Mouse (Mus musculus): ENCODE data around the gene 1700018F24Rik.
"Not testable (repeated sequence)": the region's sequence is repeated elsewhere in the genome, so short reads cannot be mapped to it uniquely, and the experiment has no call there.

1700018F24Rik gene

GRCm38 (mm10) chr5:145042690-145043089, at the start of gene 1700018F24Rik:
1700018F24Rik (plus strand) TSS chr5:145042990.
- DNase-seq = not testable (repeated sequence)

GRCm38 (mm10) chr5:144998491-144998890, 44.3 kb upstream of the 1700018F24Rik start:
- DNase-seq = no peak

GRCm38 (mm10) chr5:145003362-145003761, 39.4 kb upstream of the 1700018F24Rik start:
- DNase-seq = no peak

GRCm38 (mm10) chr5:145004495-145004894, 38.3 kb upstream of the 1700018F24Rik start:
- DNase-seq = no peak

- DNase-seq = no peak
Measured at GRCm38 (mm10) chr5:145005596-145005995, 37.2 kb upstream of the 1700018F24Rik start.

- DNase-seq = no peak
Measured at GRCm38 (mm10) chr5:145008878-145009659, 33.7 kb upstream of the 1700018F24Rik start.

- DNase-seq = no peak
Measured at GRCm38 (mm10) chr5:145014278-145014677, 28.5 kb upstream of the 1700018F24Rik start.

- DNase-seq = not testable (repeated sequence)
Measured at GRCm38 (mm10) chr5:145016761-145017160, 26.0 kb upstream of the 1700018F24Rik start.

GRCm38 (mm10) chr5:145020254-145020653, 22.5 kb upstream of the 1700018F24Rik start:
- not testable (repeated sequence) for DNase-seq

GRCm38 (mm10) chr5:145020712-145021111, 22.1 kb upstream of the 1700018F24Rik start:
- not testable (repeated sequence) for DNase-seq

GRCm38 (mm10) chr5:145030476-145030875, 12.3 kb upstream of the 1700018F24Rik start:
- DNase-seq = not testable (repeated sequence)

GRCm38 (mm10) chr5:145032391-145032790, 10.4 kb upstream of the 1700018F24Rik start, which contains the start of gene Gm4871:
Gm4871 (minus strand) TSS chr5:145032754.
- not testable (repeated sequence) for DNase-seq

- no peak for DNase-seq
Measured at GRCm38 (mm10) chr5:145041628-145042027, 1.2 kb upstream of the 1700018F24Rik start.

- DNase-seq = not testable (repeated sequence)
Measured at GRCm38 (mm10) chr5:145054187-145054586, 11.4 kb downstream of the 1700018F24Rik start.

GRCm38 (mm10) chr5:145057907-145058306, 15.1 kb downstream of the 1700018F24Rik start:
- DNase-seq = no peak

- no peak for DNase-seq
Measured at GRCm38 (mm10) chr5:145058722-145059121, 15.9 kb downstream of the 1700018F24Rik start.

GRCm38 (mm10) chr5:145059524-145059923, 16.7 kb downstream of the 1700018F24Rik start:
- no peak for DNase-seq

GRCm38 (mm10) chr5:145064765-145065340, 22.1 kb downstream of the 1700018F24Rik start:
- no peak for DNase-seq

- no peak for DNase-seq
Measured at GRCm38 (mm10) chr5:145068863-145069262, 26.1 kb downstream of the 1700018F24Rik start.

- peak; percentile 68 for DNase-seq
Measured at GRCm38 (mm10) chr5:145069707-145070106, 26.9 kb downstream of the 1700018F24Rik start.

GRCm38 (mm10) chr5:145071342-145071741, 28.6 kb downstream of the 1700018F24Rik start:
- no peak for DNase-seq

GRCm38 (mm10) chr5:145075081-145075480, 32.3 kb downstream of the 1700018F24Rik start:
- no peak for DNase-seq

GRCm38 (mm10) chr5:145081866-145082613, 39.2 kb downstream of the 1700018F24Rik start:
- DNase-seq = no peak

Data from kidney, postnatal 14 days (tissue).